Comparison of ENCODE assay signal across 9 mouse cellular contexts in the genomic region with DNA sequence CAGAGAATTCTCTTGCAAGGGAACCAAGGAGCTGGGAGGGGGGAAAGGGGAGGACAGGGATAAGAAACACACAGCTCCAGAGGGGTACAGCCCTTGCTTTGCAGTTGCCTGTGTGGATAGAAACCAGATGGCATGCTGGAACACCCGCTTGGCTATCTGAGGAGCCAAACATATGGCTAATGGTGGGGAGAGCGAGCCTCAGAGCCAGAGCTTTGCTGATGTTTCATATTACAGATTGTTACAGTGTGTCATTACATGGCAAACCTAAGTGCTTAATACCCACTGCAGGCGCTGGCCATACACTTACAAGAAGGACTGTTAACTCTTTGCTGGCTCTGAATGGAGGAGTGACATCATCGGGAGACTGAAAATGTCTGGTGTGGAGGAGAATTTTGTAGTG.
DNase-seq lines count a peak whose midpoint lies in the region; ATAC-seq and TF ChIP-seq lines count a peak whose summit lies in the region.
"Had no signal": no experiment of that assay in that cellular context is flagged by ENCODE, and none has a peak within 500 bp of the region (broad histone marks: within the 10 kb centered on the region; RNA-seq: fewer than 3 reads in every experiment).

No protein-coding gene starts in this region.

- TF ChIP-seq POLR2A in small intestine, adult 2 months (IDR thresholded peaks at IDR 0.05; ENCODE audit: low read depth, low read length): no peak

- no peaks in the 10 kb centered on the region for H3K36me3 ChIP-seq in kidney, embryonic 14.5 days (ENCODE audit: control insufficient read depth, insufficient read depth, low read length)
- no peaks in the 10 kb centered on the region for H3K36me3 ChIP-seq in intestine, embryonic 16.5 days (ENCODE audit: control insufficient read depth, insufficient read depth, low read length)
- no peaks in the 10 kb centered on the region for H3K36me3 ChIP-seq in midbrain, embryonic 12.5 days
- H3K36me3 ChIP-seq in small intestine, adult 2 months (ENCODE audit: control insufficient read depth, insufficient read depth, low read length): peaks cover 2% of the 10 kb centered on the region; the same call in 1 of the 2 replicates

- ATAC-seq in kidney, embryonic 14.5 days (ENCODE audit: low FRiP score, low TSS enrichment): peak; percentile 79
- ATAC-seq in intestine, embryonic 16.5 days: peak; percentile 69
- ATAC-seq in midbrain, embryonic 12.5 days (ENCODE audit: low FRiP score, low read depth): peak; percentile 31
- no peak for ATAC-seq in inflammation-experienced regulatory T-cells, adult 6 months

- H3K9ac ChIP-seq in kidney, embryonic 14.5 days (ENCODE audit: low read depth, low read length): no peak overlapping the region
- no peak overlapping the region for H3K9ac ChIP-seq in intestine, embryonic 16.5 days (ENCODE audit: low read depth, low read length)
- peak overlapping the region; percentile 4 for H3K9ac ChIP-seq in midbrain, embryonic 12.5 days (replicated peaks)

- TF ChIP-seq CTCF in small intestine, adult 2 months (IDR thresholded peaks at IDR 0.05; ENCODE audit: extremely low read depth, insufficient read length, insufficient replicate concordance, low read depth, low read length): no peak

- peak overlapping the region; percentile 21; the same call in 1 of the 2 replicates for H3K4me2 ChIP-seq in kidney, embryonic 14.5 days (replicated peaks; ENCODE audit: low read depth, low read length)
- peak overlapping the region; percentile 32; the same call in 1 of the 2 replicates for H3K4me2 ChIP-seq in intestine, embryonic 16.5 days (ENCODE audit: low read depth, low read length)
- peak overlapping the region; percentile 41 for H3K4me2 ChIP-seq in midbrain, embryonic 12.5 days (replicated peaks)

- no peak for DNase-seq in kidney, adult 18-20 months
- DNase-seq in embryo, embryonic 10 days (ENCODE audit: low spot score): peak; percentile 81
- DNase-seq in heart, adult 11 months: peak; percentile 97

- H3K27ac ChIP-seq in kidney, embryonic 14.5 days (ENCODE audit: low read depth, low read length): peak overlapping the region; percentile 77
- H3K27ac ChIP-seq in intestine, embryonic 16.5 days (ENCODE audit: low read length): peak overlapping the region; percentile 72
- H3K27ac ChIP-seq in midbrain, embryonic 12.5 days (replicated peaks): peak overlapping the region; percentile 87
- H3K27ac ChIP-seq in small intestine, adult 2 months (ENCODE audit: insufficient read depth, low read depth, low read length): peak overlapping the region; percentile 52

- H3K4me3 ChIP-seq in kidney, embryonic 14.5 days (ENCODE audit: low read length): no peak overlapping the region
- no peak overlapping the region for H3K4me3 ChIP-seq in intestine, embryonic 16.5 days (ENCODE audit: low read length)
- H3K4me3 ChIP-seq in midbrain, embryonic 12.5 days: no peak overlapping the region
- no peak overlapping the region for H3K4me3 ChIP-seq in small intestine, adult 2 months (ENCODE audit: low read depth, low read length)
- H3K4me3 ChIP-seq: erythroblast, embryonic 14.5 days had no signal

- WGBS in kidney, embryonic 14.5 days: 3% methylated on average over 4 of the region's 4 CpGs
- WGBS in intestine, embryonic 16.5 days: 30% methylated on average over 4 of the region's 4 CpGs
- 9% methylated on average over 4 of the region's 4 CpGs for WGBS in midbrain, embryonic 12.5 days
- 47% methylated on average over 4 of the region's 4 CpGs for WGBS in small intestine, adult 2 months

- no peaks in the 10 kb centered on the region for H3K9me3 ChIP-seq in kidney, embryonic 14.5 days (ENCODE audit: control insufficient read depth, low read length)
- H3K9me3 ChIP-seq in intestine, embryonic 16.5 days (ENCODE audit: control insufficient read depth, low read length): no peaks in the 10 kb centered on the region
- no peaks in the 10 kb centered on the region for H3K9me3 ChIP-seq in midbrain, embryonic 12.5 days

- no peaks in the 10 kb centered on the region for H3K27me3 ChIP-seq in kidney, embryonic 14.5 days (ENCODE audit: control insufficient read depth, insufficient read depth, low read length)
- H3K27me3 ChIP-seq in intestine, embryonic 16.5 days (replicated peaks; ENCODE audit: control insufficient read depth, insufficient read depth, low read length): no peaks in the 10 kb centered on the region
- no peaks in the 10 kb centered on the region for H3K27me3 ChIP-seq in midbrain, embryonic 12.5 days
- no peaks in the 10 kb centered on the region for H3K27me3 ChIP-seq in small intestine, adult 2 months (ENCODE audit: control insufficient read depth, insufficient read depth, low read length)

- H3K4me1 ChIP-seq in kidney, embryonic 14.5 days (ENCODE audit: control insufficient read depth, insufficient read depth, low read length): peaks cover 44% of the 10 kb centered on the region
- H3K4me1 ChIP-seq in intestine, embryonic 16.5 days (ENCODE audit: control insufficient read depth, insufficient read depth, low read length): peaks cover 31% of the 10 kb centered on the region
- H3K4me1 ChIP-seq in midbrain, embryonic 12.5 days: peaks cover 50% of the 10 kb centered on the region
- H3K4me1 ChIP-seq in small intestine, adult 2 months (ENCODE audit: control insufficient read depth, insufficient read depth, insufficient read length, low read length): peaks cover 4% of the 10 kb centered on the region
